Mouse (Mus musculus) embryo, embryonic 11.5 days (tissue): Measurements from ENCODE around the gene Pold4.
A peak's percentile ranks its signal among the peaks of the same experiment; 100 is the strongest.
"Not testable (repeated sequence)": the region's sequence is repeated elsewhere in the genome, so short reads cannot be mapped to it uniquely, and the experiment has no call there.

Experiments
- DNase-seq: peaks from one replicate; pipeline ENCODE4 v3.0.0-alpha.2; 2012; ENCODE audit warnings: low read depth, low spot score

The Pold4 gene

DNA sequence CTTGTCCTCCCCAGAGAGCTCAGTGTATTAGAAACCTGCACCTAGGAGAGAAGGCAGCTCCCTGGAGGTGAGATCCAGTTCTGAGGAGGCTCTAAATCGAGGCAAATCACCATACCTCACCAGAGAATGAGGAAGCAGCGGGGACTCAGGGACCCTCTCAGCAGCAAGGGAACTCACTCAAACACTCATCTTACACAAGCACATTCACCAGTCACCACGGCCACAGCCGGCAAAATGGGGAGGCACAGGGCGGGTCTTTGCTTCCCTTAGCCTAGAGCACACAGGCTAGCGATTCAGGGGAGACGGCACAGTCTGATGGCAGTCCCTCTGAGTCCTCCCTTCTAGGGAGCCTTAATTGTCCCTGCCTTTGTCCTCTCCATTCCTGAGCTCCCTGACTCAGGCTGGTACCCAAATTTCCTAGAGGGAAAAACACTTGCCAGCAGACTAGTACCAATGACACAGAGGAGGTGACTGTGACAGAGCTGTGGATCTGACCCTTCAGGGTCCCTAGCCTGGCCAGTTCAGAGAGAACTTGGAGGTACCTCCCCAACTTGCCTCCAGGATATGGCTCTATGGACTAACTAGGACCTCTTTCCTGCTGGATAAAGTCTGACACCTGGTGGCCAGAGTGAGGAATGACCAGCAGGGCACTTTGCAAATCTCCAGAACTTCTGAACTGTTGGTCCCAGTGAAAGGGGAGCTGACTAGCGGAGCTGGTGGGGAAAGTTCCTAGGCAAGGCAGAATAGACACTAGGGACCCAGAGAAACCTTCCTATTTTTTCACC, 3.6 kb upstream of the Pold4 start:
- DNase-seq: peak; percentile 79

DNA sequence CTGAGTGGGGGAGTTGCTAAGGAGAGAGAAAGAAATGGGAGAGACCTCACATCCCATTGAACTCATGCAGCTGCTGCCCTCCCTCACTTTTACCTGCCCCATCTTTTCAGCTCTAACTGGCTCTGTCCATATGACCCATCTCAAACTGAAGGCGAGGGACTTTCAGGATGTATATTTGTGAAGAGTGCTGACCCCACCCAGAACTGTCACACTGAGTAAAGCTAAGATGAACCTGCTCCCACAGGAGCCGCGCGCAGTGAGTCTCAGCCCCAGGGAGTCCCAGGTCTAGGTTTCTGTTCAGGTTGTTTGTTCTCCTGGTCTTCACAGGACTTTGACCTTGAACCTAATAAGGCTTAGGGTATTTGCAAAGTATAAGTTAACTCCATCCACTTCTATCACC, 2.8 kb upstream of the Pold4 start:
- no peak for DNase-seq

DNA sequence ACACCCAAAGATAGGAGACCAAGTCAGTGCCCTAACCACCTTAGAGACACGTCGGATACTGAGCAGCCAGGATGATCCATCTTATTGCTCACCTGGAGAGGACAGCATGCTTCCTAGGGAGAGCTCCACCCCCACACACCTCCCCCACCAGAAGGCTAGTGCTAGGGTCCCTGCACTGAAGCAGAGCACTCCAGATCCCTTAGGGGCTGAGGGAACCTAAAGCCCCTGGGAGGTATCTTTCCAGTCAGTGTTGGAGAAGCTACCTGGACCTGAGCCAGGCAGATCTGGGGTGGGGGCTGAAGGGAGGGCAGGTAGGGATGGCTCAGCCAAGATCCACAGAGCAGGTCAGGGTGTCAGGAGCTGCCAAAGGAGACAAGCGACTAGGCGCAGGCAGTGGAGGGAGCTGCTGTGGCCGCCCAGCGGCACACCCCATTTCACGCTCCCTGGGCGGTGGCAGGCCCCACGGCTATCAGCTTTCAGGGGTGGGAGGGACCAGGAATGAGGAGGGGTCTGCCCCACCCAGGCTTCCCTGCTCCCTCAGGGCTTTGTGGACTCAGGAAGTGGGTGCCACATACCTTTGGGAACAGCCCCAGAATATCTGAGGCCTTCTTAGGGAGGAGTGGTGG, 2.1 kb upstream of the Pold4 start:
- no peak for DNase-seq

DNA sequence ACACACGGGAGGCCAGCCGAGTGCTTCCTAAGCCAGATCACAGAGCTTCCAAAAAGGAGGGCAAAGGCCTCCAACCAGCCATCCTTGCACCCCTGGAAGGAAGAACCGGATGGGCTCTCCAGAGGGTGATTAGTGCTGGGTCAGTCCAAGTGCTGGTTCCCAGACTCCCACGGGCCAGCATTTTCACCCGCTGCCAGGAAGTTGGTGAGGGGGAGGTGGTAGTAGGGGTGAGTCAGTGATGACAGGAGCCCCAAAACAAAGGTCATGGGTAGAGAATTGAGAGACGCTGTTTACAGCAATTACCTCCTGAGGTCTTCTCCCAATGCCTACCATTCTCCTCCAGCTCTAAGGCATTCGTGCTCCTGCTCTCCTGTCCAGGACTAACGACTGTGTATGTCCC, 1.3 kb upstream of the Pold4 start:
- no peak for DNase-seq

DNA sequence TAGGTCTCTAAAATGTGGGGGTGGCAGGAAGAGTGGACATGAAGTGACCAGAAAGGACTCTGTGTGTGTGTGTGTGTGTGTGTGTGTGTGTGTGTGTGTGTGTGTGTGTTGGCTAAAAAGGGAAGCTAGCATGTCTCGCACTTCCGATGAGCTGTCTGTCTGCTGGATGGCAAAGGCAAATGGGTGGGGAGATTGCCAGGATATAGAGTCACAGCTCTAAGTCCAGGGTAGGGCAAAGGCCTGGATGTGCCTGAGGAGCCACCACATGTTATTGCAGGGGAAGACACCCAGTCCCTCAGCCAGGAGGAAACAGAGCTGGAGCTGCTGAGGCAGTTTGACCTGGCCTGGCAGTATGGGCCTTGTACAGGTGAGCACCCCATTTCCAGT, 480 bp downstream of the Pold4 start:
- no peak for DNase-seq

DNA sequence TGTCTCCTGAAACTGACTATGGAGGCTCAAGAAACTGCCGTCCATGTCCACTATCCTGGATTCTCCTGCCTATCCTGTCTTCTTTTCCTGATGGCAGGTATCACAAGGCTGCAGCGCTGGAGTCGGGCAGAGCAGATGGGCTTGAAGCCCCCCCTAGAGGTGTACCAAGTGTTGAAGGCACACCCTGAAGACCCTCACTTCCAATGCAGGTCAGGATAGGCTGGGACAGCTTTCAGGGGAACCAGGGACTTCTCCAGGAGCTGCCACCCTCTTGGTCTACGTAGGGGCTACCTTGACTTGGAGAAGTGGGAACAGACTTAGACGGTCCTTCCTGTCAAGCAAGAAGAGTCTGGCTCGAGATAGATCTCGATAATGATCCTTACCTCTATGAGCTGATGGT, 952 bp downstream of the Pold4 start:
- no peak for DNase-seq

DNA sequence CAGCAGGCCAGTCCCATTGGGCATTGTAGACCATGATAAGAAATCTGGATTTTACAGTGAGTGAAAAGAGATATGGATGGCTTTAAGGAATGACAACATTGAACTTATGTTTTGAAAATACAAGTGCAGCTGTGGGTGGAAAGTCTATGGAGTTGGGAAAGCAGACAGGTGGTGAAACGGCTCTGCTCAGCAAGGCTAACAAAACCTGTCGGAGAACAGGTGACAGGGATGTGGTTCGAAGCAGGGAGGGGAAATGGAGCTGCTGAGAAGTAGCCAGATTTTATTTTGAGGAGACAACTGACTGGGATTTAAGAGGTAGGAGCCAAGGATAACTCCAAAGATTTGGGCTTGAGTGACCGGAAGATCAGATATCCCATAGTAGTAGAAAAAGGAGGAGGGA, 2.8 kb downstream of the Pold4 start:
- DNase-seq: no peak

DNA sequence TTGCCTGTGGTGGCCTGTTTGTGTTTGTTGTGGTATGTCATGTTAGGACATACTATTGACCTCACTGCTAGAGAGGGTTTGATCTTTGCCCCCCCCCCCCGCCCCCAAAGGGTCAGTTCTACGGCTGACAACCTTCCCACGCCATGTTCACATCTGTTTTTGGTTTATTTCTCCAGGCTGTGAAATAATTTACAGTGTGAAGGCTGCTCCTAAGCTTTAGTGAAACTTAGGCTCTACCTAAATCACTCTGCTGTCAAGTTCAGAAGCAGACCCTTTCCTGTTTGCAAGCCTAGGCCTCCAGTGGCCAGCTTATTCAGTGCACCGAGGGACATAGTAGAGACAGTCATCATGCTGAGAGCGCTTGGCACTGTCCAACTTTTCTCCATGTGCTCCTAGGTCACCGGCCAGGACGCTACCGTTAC, 8.6 kb downstream of the Pold4 start:
- DNase-seq: no peak

DNA sequence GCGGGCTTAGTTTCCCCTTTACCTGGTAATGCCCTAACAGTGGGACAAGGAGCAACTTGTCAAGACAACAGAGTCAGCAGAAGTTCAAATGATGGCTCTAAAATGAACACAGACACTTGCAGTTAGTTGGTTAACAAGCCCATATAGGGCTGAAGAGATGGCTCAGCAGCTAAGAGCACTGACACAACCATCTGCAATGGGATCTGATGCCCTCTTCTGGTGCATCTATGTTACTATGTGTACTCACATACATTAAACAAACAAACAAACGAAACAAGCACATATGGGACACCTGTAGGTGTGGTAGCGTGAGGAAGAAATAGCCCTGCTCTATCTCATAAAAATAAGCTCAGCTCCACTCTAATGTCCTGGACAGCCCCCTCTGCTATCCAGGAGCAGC, 10.7 kb downstream of the Pold4 start:
- no peak for DNase-seq

DNA sequence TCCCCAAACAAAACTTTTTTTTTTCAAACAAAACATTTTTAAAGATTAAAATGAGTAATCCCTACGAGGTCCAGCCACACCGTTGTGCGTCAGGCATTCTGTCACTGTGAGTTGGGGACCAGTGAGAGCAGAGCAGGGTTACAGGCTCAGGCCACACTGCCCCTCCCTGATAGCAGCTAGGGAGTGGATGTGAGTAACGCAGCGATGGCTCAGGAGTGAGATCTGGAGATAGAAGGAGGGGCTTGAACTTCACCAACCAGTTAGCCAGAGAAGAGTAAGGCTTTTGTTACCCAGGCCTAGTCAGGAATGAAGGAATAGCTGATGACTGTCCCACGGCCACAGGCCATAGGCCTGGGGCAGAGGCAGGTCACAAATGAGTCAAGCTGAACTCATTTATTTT, 13.1 kb downstream of the Pold4 start:
- no peak for DNase-seq

DNA sequence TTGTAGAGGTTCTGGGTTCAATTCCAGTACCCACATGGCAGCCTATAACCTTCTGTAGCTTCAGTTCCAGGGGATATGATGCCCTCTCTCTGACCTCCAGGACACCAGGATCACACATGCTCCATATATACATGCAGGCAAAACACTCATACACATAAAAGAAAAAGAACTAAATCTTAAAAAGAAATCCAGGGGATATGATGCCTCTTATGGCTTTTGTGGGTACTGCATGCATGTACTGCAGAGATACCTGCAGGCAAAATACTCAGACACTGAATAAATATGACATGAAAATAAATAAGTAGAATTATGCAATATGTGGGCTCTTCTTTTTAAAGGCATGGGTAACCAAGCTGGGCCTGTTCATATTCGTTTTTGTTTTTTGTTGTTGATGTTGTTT, 15.3 kb downstream of the Pold4 start:
- DNase-seq: no peak

DNA sequence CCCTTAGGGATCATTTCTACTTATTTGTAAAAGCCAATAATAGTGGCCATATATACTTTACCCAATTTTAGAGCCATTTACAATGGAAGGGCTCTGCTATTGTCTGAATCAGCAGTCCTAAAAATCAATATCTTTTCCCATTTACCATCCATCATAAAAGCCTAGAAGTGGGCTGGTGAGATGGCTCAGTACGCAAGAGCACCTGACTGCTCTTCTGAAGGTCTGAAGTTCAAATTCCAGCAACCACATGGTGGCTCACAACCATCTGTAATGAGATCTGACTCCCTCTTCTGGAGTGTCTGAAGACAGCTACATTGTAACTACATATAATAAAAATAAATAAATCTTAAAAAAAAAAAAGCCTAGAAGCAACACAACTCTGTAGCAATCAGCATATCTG, 17.0 kb downstream of the Pold4 start:
- not testable (repeated sequence) for DNase-seq

DNA sequence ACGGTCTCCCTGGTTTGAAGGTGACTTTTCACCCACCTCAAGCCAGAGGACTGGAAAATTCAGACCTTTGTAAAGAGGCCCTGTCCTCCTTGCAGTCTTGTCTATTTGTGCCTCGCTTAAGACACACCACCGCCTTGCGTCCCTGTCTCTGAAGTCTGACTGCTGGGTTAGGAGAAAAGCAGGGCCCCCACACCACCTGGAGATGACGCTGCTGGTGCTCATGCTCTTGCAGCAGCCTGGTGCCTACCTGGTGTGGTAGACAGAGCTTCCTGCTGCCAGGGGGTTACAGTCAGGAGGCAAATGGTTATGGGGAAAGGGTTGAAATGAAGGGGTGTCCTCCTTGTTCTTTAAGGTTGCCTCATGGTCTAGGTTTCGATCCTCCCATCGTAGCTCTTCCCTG, 22.5 kb downstream of the Pold4 start:
- no peak for DNase-seq

DNA sequence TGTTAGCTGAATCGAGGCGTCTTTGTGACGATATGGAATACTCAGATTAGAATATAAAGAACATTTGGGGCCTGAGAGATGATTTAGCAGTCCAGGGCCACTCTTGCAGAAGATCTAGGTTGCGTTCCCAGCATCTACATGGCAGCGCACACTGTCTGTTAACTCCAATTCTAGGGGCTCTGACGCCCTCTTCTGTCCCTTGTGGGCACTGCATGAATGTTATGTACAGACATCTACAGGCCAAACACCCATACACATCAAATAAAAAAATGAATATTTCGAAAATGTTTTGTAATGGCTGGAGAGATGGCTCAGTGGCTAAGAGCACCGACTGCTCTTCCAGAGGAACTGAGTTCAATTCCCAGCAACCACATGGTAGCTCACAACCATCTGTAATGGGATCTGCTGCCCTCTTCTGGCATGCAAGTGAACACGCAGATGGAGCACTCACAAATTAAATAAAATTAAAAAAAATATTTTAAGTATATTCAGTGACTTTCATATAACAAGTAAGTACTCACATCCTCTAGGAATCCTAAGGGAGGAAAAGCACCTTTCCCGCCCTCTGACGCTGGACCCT, 24.0 kb downstream of the Pold4 start:
- no peak for DNase-seq

DNA sequence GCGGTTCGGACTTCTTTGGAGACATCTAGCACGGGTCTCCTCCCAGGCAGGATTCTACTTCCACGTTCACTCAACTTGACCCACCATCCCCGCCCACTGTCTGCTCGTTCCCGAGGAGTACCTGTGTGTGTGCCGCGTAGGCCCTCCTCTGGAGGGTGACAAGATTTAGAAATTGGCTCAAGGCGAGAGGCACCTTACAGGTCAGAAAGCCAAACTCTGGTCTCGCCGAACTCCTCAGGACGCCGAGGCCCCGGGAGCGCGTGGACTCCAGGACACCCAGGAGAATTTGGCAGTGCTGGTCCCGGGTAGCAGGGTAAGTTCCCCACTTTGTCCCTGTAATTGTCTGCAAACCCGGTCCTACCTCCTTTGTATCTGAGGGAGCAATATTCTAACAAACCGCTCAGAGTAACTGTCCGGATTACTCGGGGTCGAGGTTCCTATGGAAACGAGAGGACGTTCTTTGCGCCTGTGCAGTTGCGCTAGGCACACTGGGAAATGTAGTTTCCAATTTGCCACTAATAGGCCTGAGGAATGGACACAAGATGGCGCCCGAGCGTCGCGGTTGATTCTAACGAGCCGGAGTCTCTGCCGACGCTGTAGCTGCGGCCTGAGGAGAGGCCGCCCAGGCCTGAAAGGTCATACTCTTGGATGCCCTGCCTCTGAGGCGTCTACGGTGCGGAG, 25.7 kb downstream of the Pold4 start:
- peak; percentile 94 for DNase-seq

DNA sequence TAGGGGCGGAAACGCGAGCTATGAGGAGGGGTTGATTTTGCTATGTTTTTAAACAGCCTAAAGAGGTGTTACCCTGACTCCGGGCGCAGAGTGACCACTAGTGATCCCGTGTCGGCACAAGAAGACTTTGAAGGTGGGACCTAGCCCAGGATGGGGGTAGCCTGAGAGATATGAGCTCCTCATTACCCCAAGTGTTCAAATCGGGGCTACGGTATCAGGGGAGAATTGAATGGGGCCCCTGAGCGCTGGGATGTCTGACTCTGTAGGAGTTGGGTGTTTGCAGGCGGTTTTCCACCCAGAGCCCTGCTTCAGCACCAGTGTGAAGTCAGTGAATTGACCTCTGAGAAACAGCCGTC, 26.2 kb downstream of the Pold4 start:
- no peak for DNase-seq

DNA sequence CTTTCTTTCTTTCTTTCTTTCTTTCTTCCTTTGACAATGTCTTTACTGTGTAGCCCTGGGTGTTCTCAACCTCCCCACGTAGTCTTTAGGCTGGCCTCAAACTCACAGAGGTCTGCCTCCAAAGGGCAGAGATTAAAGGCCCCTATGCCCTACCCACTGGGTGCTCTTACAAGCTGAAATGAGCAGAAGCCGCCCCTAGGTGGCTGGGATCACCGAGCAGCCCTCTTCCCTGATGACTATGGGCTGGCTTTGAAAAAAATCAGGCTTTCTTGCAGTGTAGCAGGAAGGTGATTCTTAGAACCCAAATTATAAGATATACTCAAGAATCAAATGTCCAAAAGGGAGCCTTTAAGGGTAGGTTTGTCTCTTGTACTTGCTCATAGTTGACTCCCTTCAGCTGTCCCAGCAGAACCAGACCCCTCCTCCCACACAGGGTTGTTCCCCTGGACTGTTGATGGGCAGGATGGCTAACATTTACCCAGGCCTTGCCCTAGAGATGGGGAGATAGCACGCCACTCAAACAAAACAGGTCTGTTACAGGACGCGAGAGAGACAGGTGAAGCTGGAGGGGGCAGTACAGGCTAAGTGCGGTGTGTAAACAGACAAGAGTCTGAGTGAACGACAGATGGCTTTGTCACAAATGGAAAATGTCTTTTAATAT, 29.5 kb downstream of the Pold4 start:
- no peak for DNase-seq

DNA sequence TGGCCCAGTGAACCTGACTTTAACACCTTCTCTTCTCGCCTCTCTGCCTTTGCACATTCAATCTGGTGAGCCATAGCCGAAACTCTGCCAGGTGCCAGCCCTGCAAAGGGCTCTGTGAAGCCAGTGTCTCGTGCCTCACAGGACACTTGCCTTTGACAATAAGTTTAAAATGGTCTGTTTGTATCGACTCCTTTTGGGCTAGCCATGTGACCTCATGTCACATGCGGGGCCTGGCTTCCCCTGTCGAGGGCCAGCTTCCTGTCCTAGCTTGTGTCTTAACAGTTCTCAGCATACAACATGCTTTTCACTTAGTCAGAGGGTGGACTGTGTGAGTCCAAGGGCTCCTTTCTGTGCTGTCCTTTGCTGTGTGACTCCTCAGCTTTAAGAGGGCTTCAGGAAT, 31.1 kb downstream of the Pold4 start:
- no peak for DNase-seq

DNA sequence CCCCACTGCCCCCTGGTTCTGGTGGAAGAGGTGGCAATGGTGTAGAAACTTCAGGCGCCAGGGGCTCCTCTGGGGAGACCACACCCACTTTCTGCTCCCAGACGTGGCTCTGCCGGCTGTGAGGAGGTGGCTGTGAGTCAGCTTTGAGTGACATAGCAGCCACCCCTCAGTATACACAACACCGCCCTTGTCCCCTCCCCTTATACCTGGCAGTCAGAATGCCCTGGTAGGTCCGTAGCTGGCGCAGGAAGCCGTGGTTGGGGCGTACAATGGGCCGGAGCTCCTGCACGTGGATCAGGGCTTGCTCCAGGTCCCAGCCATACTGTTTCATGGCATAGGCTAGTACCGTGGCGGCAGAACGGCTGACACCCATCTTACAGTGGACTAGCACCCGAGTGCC, 32.0 kb downstream of the Pold4 start:
- no peak for DNase-seq

DNA sequence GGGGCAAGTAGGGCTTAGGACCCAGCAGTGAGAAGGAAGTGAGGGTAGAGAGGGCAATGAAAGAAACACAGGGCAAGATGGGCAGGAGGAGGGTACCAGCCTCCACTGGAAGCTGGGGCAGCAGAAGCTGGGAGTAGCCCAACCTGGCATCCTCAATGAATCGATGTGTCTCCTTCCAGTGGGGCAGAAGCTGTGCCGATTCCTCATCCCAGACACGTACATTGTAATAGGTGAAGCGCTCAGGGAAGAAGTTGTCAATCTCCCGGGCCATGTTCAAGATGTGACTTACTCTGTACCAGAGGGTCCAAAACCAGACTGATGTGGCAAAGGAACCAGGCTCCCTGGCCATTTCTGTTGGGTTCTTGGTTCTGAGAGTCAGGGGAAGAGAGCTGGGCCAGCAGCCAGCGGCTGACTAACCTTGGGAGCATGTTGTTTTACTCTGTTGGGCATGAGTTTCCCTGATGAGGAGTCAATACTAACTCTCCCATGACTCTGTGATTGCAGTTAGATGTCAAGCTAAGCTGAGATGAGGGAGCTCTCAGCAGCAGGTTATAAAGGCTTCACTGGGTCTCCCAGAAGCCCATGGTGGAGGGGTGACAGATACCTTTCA, 32.6 kb downstream of the Pold4 start:
- DNase-seq: no peak

DNA sequence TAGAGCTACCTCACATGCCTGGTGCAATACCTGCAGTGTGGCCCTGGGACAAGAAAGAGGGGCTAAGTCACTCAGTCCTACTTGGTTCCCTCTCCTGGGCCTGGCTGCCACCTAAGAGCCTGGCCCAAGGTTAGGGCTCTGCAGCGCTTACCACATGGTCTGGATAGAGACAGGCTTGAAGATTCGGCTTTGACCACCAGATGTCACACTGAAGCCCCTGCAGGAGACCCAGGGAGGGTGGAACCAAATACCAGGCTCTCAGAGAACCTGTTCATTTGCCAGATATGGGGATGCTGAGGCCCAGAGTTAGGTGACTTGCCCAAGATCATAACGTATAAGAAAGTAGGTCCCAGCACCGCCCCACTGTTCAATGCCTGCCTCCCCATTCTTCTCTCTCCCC, 34.3 kb downstream of the Pold4 start:
- no peak for DNase-seq
